Mouse (Mus musculus) heart, embryonic 13.5 days (tissue): Measurements from ENCODE around the gene Gamt. TPM values are rescaled to one million over a fixed set of nuclear protein-coding genes. Genes with fewer than 3 reads are reported as not detected.

Experiments used
- ATAC-seq: fragments of 200-750 bp; cut with Nextera tagmentation; 2 replicates; pipeline ENCODE4 v1.8.0; 2017; ENCODE audit warnings: moderate TSS enrichment; ENCODE audit not compliant: insufficient number of reproducible peaks, low FRiP score, low TSS enrichment; ENCODE audit errors: extremely low read depth
- H3K27ac ChIP-seq: fragments of 300-500 bp; sonication (generic); replicated peaks from 2 replicates; pipeline ENCODE4 v1.5.1; 2015; ENCODE audit warnings: moderate library complexity, mild to moderate bottlenecking, inconsistent platforms
- H3K27me3 ChIP-seq: fragments of 300-500 bp; sonication (generic); replicated peaks from 2 replicates; pipeline ENCODE4 v1.6.1; 2015; ENCODE audit warnings: mild to moderate bottlenecking, inconsistent platforms
- H3K36me3 ChIP-seq: fragments of 300-500 bp; sonication (generic); 2 replicates; pipeline ENCODE4 v1.6.1; 2015; ENCODE audit warnings: mild to moderate bottlenecking, inconsistent platforms
- H3K4me1 ChIP-seq: fragments of 300-500 bp; sonication (generic); 2 replicates; pipeline ENCODE4 v1.6.1; 2015; ENCODE audit warnings: inconsistent platforms
- H3K4me2 ChIP-seq: fragments of 300-500 bp; sonication (generic); 2 replicates; pipeline ENCODE4 v1.6.1; 2015; ENCODE audit warnings: inconsistent platforms, mild to moderate bottlenecking, moderate library complexity
- H3K4me3 ChIP-seq: fragments of 300-500 bp; sonication (generic); 2 replicates; pipeline ENCODE4 v1.5.1; 2015; ENCODE audit warnings: moderate library complexity, mild to moderate bottlenecking, inconsistent platforms
- H3K9ac ChIP-seq: fragments of 300-500 bp; sonication (generic); 2 replicates; pipeline ENCODE4 v1.6.1; 2015; ENCODE audit warnings: inconsistent platforms, mild to moderate bottlenecking, moderate library complexity
- H3K9me3 ChIP-seq: fragments of 300-500 bp; sonication (generic); 2 replicates; pipeline ENCODE4 v1.6.1; 2016; ENCODE audit warnings: inconsistent platforms
- WGBS: fragments of 180-500 bp; shearing (Covaris S2); methylation state at CpG from one replicate; pipeline ENCODE4 v1.1.7; 2015; ENCODE audit warnings: mixed read lengths; 5-methylcytosine and 5-hydroxymethylcytosine counted together
- polyA plus RNA-seq: library from polyadenylated mRNA; unstranded; fragments of >200 nt; fragmentation: Nextera tagmentation; extraction: Ambion mirVana; gene quantifications from 2 replicates; pipeline ENCODE4 v1.2.1, GENCODE M21; 2015

Gamt gene
- 53.3 and 62.1 TPM in 2 replicates for polyA plus RNA-seq

- Histone ChIP-seq H3K27me3 (no peaks in the 10 kb centered on the region), H3K36me3 (peaks cover 32% of the 10 kb centered on the region), H3K27ac (peak within 1 kb of the TSS; percentile 98), H3K4me3 (peak within 1 kb of the TSS; percentile 70), H3K4me2 (peak within 1 kb of the TSS; percentile 100), H3K9ac (peak within 1 kb of the TSS; percentile 88), H3K4me1 (peaks cover 46% of the 10 kb centered on the region), H3K9me3 (no peaks in the 10 kb centered on the region)
- ATAC-seq, result peak; percentile 80
- under 1% methylated on average over 48 of the region's 49 CpGs for WGBS
These were observed at the start of gene Gamt, which contains the start of gene Dazap1 for GRCm38 (mm10) chr10:80260642-80261584. Gene Gamt (minus strand): TSS chr10:80261012. Gene Dazap1 (plus strand): TSS chr10:80261486.

- WGBS, result 11% methylated on average over 25 of the region's 25 CpGs
- peaks cover 99% of the 10 kb centered on the region for H3K27me3 ChIP-seq
These were observed 44.0 kb upstream of the Gamt start for GRCm38 (mm10) chr10:80304862-80305261.

GRCm38 (mm10) chr10:80304458-80304857, 43.6 kb upstream of the Gamt start:
- Histone ChIP-seq H3K9me3 (no peaks in the 10 kb centered on the region), H3K4me1 (peaks cover 15% of the 10 kb centered on the region), H3K4me2 (peak overlapping the region; percentile 41), H3K27me3 (peaks cover 99% of the 10 kb centered on the region), H3K4me3 (peak overlapping the region; percentile 17; the same call in 1 of the 2 replicates), H3K36me3 (no peaks in the 10 kb centered on the region), H3K27ac (no peak overlapping the region), H3K9ac (no peak overlapping the region)
- 20% methylated on average over 12 of the region's 12 CpGs for WGBS
- ATAC-seq, result no peak

More at GRCm38 (mm10) chr10:80304862-80305261, 44.0 kb upstream of the Gamt start:
- Histone ChIP-seq H3K27ac (no peak overlapping the region), H3K36me3 (no peaks in the 10 kb centered on the region), H3K4me3 (peak overlapping the region; percentile 17; the same call in 1 of the 2 replicates), H3K9ac (no peak overlapping the region), H3K9me3 (no peaks in the 10 kb centered on the region), H3K4me1 (peaks cover 15% of the 10 kb centered on the region), H3K4me2 (peak overlapping the region; percentile 41)
- ATAC-seq, result peak; percentile 10; the same call in 1 of the 2 replicates

GRCm38 (mm10) chr10:80302471-80302881, 41.7 kb upstream of the Gamt start:
- Histone ChIP-seq H3K9me3 (no peaks in the 10 kb centered on the region), H3K27ac (peak overlapping the region; percentile 36; the same call in 1 of the 2 replicates), H3K4me1 (peaks cover 18% of the 10 kb centered on the region), H3K4me3 (peak overlapping the region; percentile 16; the same call in 1 of the 2 replicates), H3K4me2 (peak overlapping the region; percentile 35), H3K36me3 (no peaks in the 10 kb centered on the region), H3K9ac (0 out of 2 replicates have a peak overlapping the region, but pooled peaks have one; percentile 14), H3K27me3 (peaks cover 99% of the 10 kb centered on the region)
- peak; percentile 12; the same call in 1 of the 2 replicates for ATAC-seq
- 9% methylated on average over 9 of the region's 9 CpGs for WGBS

- no peaks in the 10 kb centered on the region for H3K36me3 ChIP-seq
- peaks cover 99% of the 10 kb centered on the region for H3K27me3 ChIP-seq
- peak overlapping the region; percentile 36; the same call in 1 of the 2 replicates for H3K27ac ChIP-seq
- H3K9me3 ChIP-seq, result no peaks in the 10 kb centered on the region
- H3K4me1 ChIP-seq, result peaks cover 23% of the 10 kb centered on the region
- peak overlapping the region; percentile 35 for H3K4me2 ChIP-seq
- peak overlapping the region; percentile 16; the same call in 1 of the 2 replicates for H3K4me3 ChIP-seq
- no peak for ATAC-seq
- H3K9ac ChIP-seq, result 0 out of 2 replicates have a peak overlapping the region, but pooled peaks have one; percentile 14
- WGBS, result 49% methylated on average over 5 of the region's 5 CpGs
These were observed 41.2 kb upstream of the Gamt start for GRCm38 (mm10) chr10:80302082-80302355.

GRCm38 (mm10) chr10:80301256-80302081, 40.7 kb upstream of the Gamt start:
- WGBS, result 70% methylated on average over 10 of the region's 10 CpGs
- peak overlapping the region; percentile 35; the same call in 1 of the 2 replicates for H3K4me2 ChIP-seq
- H3K27me3 ChIP-seq, result peaks cover 99% of the 10 kb centered on the region
- H3K36me3 ChIP-seq, result no peaks in the 10 kb centered on the region
- peaks cover 28% of the 10 kb centered on the region for H3K4me1 ChIP-seq
- H3K27ac ChIP-seq, result no peak overlapping the region
- H3K9me3 ChIP-seq, result no peaks in the 10 kb centered on the region
- ATAC-seq, result no peak
- no peak overlapping the region for H3K9ac ChIP-seq
- H3K4me3 ChIP-seq, result no peak overlapping the region

GRCm38 (mm10) chr10:80300672-80301181, 39.9 kb upstream of the Gamt start:
- Histone ChIP-seq H3K27me3 (peaks cover 93% of the 10 kb centered on the region), H3K9me3 (no peaks in the 10 kb centered on the region), H3K4me3 (no peak overlapping the region), H3K9ac (no peak overlapping the region), H3K4me1 (peaks cover 35% of the 10 kb centered on the region), H3K27ac (no peak overlapping the region), H3K4me2 (no peak overlapping the region), H3K36me3 (no peaks in the 10 kb centered on the region)
- no peak for ATAC-seq
- 31% methylated on average over 11 of the region's 11 CpGs for WGBS

GRCm38 (mm10) chr10:80299824-80300223, 39.0 kb upstream of the Gamt start:
- no peak for ATAC-seq
- Histone ChIP-seq H3K27ac (no peak overlapping the region), H3K4me3 (no peak overlapping the region), H3K9ac (no peak overlapping the region), H3K9me3 (no peaks in the 10 kb centered on the region), H3K4me1 (peaks cover 39% of the 10 kb centered on the region), H3K4me2 (no peak overlapping the region), H3K27me3 (peaks cover 84% of the 10 kb centered on the region), H3K36me3 (peaks cover 3% of the 10 kb centered on the region)
- WGBS, result 46% methylated on average over 10 of the region's 10 CpGs

GRCm38 (mm10) chr10:80299301-80299700, 38.5 kb upstream of the Gamt start:
- 14% methylated on average over 14 of the region's 15 CpGs for WGBS
- no peaks in the 10 kb centered on the region for H3K9me3 ChIP-seq
- peaks cover 41% of the 10 kb centered on the region for H3K4me1 ChIP-seq
- no peak for ATAC-seq
- peaks cover 79% of the 10 kb centered on the region for H3K27me3 ChIP-seq
- H3K4me3 ChIP-seq, result peak overlapping the region; percentile 23
- peak overlapping the region; percentile 40; the same call in 1 of the 2 replicates for H3K9ac ChIP-seq
- H3K4me2 ChIP-seq, result peak overlapping the region; percentile 24
- H3K36me3 ChIP-seq, result peaks cover 8% of the 10 kb centered on the region
- H3K27ac ChIP-seq, result no peak overlapping the region

GRCm38 (mm10) chr10:80298571-80299281, 37.9 kb upstream of the Gamt start:
- Histone ChIP-seq H3K36me3 (peaks cover 14% of the 10 kb centered on the region), H3K9me3 (no peaks in the 10 kb centered on the region), H3K27me3 (peaks cover 73% of the 10 kb centered on the region), H3K4me3 (peak overlapping the region; percentile 23), H3K9ac (peak overlapping the region; percentile 40; the same call in 1 of the 2 replicates), H3K27ac (no peak overlapping the region), H3K4me2 (peak overlapping the region; percentile 24), H3K4me1 (peaks cover 47% of the 10 kb centered on the region)
- 4% methylated on average over 26 of the region's 26 CpGs for WGBS
- ATAC-seq, result no peak
